Mouse (Mus musculus) kidney, postnatal 10 days (tissue): ENCODE results near the gene Zbp1.
A peak's percentile ranks its signal among the peaks of the same experiment; 100 is the strongest.

Experiments used
- DNase-seq: peaks from one replicate; pipeline ENCODE4 v3.0.0; 2021; ENCODE audit warnings: mixed read lengths

Gene Zbp1

GRCm38 (mm10) chr2:173246688-173247087 is 28.0 kb upstream of the Zbp1 start:
- DNase-seq: no peak

DNA sequence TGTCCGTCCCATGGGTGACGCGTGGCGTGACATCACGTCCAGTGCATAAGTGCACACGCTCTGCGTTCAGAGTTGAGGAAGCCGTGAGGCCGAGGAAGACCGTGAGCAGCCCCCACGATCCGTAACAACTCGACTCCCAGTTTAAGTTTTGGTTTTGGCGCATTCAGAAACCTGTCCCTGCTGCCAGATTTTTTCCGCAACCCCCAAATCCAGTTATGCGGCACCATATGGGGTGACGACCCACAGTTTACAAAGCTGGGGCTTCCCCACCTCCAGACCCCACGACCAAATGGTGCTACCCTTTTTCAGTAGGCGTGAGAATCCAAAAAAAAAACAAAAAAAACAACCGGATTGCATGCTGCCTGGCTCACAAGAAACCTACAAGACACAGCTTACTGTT is 26.5 kb upstream of the Zbp1 start:
- DNase-seq: no peak

GRCm38 (mm10) chr2:173244108-173244507 is 25.4 kb upstream of the Zbp1 start:
- DNase-seq: no peak

GRCm38 (mm10) chr2:173243616-173244015 is 24.9 kb upstream of the Zbp1 start:
- DNase-seq: no peak

DNA sequence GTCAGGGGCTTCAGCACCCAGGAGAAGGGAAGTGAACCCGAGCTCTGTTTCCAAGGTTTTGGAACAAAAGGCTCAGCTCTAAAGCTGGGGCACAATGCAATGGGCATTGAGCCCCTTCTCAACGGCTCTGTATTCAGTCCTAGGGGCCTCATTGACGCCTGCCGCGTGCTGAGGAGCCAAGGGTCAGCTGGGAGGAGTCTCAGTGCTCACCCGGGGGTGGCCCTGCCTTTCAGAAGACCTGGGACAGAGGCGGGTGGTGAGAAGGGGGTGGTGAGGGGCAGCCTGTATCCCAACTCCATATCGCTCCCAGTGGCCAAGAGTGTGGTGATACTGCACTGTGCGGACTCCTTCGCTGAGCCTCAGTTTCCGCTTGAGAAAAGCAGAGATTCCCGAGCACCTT is 24.2 kb upstream of the Zbp1 start:
- DNase-seq: no peak

DNA sequence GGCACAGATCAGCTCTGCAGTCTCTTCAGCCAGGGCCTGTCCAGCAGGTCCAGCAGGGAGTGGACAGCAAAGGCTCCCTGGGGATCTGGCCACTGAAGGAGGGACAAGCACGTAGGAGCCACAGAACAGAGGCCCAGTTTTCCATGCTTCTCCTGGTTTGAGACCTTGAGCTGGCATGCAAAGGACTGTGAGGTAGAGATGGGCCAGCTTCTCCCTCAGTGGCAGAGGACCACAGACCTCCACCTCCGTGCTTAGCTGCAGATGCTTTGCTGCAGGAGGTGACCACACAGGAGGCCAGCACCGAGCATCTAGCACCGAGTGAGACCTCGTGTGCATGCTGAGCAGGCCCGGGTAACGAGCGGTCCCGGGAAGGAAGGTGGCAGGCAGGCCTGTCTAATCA is 22.0 kb upstream of the Zbp1 start:
- no peak for DNase-seq

- DNase-seq: no peak
Observed at GRCm38 (mm10) chr2:173238522-173238921, 19.8 kb upstream of the Zbp1 start.

DNA sequence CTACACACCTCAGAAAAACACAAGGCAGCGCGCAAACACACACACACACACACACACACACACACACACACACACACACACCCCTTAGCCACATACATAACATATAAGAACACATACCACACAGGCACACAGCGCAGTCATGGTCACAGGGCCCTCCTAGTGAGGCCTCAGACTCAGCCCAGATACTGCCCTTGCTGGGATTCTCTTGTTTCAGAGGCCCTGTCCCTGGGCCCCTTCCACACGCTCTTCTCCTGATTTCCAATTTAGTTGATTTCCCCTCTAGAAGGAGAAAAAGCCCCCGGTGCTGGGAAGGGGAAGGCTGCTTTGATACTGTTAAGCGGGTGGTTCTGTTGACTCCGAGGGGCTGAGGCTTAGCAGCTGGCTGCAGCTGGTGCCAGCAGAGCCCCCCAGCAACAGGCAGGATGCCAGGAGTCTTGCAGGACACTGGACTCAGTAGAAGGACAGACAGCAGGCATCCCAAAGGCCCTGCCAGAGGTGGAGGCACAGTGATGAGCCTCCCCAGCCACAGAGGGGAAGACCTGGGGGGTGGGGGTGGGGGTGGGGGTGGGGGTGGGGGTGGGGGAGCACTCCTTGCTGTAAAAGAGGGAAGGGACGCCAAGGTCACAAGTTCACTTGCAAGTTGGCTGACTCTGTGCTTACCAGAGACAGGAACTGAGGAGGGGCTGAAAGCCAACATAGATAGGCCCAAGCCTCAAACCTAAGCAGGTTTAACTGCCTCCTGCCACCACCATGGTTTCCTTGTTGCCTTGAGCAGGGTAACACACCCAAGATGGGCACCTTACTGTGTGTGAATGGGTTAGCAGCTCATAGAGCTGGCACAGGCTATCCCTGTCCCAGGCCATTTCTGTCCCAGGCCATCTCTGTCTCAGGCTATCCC is 17.0 kb upstream of the Zbp1 start:
- DNase-seq: peak; percentile 83

- DNase-seq: peak; percentile 37
Observed at GRCm38 (mm10) chr2:173232766-173233099, 14.0 kb upstream of the Zbp1 start.

- DNase-seq: peak; percentile 33
Observed at GRCm38 (mm10) chr2:173232065-173232765, 13.5 kb upstream of the Zbp1 start.

DNA sequence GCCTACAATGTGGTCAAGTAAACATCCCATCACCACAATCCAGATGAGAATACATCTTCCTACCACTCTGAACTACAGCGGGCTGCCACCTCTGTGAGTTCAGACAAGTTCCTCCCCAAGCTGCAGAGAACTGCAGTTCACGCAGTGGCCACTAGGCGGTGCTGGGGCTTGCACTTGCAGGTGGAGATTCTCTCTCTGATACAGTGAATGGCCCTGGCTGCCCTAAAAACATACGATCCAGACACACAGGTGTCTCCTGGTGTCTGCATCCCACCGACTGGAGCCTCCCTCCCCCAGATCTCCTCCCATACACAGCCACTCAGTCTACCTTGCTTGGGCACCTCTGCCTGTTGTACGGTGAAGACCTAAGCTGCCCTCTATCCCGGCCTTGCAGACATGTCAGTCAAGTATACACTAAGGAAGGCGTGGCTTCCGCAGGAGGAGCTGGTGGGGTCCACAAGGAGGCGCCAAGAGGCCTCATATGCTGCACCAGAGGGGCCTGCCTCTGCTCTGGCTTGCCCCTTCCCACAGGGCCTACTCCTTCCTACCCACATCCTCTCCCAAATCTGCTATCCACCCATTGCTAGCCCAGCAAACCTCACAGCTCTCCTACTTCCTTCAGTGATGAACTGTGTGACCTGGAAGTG is 11.0 kb upstream of the Zbp1 start:
- DNase-seq: peak; percentile 96

GRCm38 (mm10) chr2:173228567-173228966 is 9.8 kb upstream of the Zbp1 start:
- DNase-seq: no peak

GRCm38 (mm10) chr2:173226792-173227191 is 8.1 kb upstream of the Zbp1 start:
- DNase-seq: no peak

DNA sequence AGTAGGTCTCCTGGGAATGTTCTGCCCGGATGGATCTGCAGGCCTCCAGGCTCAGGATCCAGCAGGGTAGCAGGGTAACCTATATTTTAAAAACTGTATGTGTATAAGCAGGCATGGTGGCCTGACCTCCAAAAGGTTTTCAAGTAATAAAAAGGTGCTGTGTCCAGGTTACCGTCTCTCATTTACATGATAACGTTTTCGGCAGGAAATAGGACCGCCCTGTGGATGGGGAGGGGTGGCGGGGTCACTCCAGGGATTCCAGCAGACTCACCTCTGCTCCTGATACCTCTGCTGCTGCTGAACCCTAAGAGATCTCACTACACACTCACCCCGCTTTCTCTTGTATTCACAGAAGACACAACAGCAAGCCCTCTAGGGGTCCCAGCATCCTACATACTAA is 7.2 kb upstream of the Zbp1 start:
- no peak for DNase-seq

DNA sequence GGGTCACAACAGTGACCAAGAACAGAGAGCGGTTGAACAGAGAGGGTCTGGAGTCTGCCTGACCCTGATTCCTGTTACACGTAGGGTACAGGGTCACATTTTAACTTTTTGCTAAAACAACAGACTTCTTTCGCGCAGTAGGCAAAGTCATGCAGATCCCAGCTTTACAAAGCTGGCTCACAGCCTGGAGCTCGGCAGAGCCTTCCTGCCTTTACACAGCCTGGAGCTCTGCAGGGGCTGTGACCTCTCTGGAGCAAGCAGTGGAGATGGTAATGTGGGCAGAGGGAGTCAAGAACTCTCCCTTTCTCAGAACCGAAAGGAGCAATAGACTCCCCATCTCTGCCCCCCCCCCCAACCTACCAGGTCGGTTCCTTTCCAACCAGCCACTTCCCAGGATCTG is 6.1 kb upstream of the Zbp1 start:
- no peak for DNase-seq

DNA sequence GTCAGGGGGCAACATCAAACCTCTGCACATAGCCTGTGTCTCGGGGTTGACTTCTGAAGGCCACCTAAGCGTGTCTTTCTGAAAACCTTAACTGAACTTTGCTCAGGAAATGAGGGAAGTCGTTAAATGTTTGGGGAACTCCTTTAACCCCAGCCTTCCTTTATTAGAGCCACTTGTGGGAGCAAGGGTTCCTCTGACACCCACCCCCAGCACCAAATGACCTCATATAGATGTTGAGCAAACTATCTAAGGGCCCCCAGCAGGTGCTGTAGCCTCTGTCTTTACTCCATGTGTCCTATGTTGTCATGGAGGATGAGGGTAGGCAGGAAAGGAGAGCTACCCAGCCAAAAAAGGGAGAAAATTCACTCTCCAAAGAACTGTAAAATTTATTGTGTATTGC is 5.4 kb upstream of the Zbp1 start:
- no peak for DNase-seq

- DNase-seq: no peak
Observed at GRCm38 (mm10) chr2:173223496-173223895, 4.8 kb upstream of the Zbp1 start.

- peak; percentile 4 for DNase-seq
Observed at GRCm38 (mm10) chr2:173220754-173221153, 2.0 kb upstream of the Zbp1 start.

GRCm38 (mm10) chr2:173219256-173219954 is 682 bp upstream of the Zbp1 start:
- DNase-seq: peak; percentile 73

DNA sequence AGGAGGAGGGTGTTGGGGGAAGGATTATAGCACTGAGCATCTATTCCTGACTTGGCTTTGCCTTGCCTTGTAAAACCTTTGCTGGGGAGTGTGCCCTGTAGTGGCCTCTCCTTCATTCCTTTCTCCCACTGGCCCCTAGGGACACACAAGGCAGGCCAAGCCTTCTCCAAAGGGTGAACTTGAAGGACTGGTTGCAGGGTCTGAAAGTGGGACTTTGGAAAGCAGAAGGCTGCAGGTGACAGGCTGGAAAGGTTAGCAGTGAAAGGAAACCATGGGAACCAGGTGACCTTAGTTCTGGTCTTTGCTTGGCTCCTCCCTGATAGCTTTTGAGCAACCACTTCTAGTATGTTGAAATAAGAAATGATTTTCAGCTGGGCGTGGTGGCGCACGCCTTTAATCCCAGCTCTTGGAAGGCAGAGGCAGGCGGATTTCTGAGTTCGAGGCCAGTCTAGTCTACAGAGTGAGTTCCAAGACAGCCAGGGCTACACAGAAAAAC is 912 bp downstream of the Zbp1 start:
- no peak for DNase-seq

- DNase-seq: no peak
Observed at GRCm38 (mm10) chr2:173217246-173217645, 1.5 kb downstream of the Zbp1 start.

- DNase-seq: peak; percentile 3
Observed at GRCm38 (mm10) chr2:173216840-173217239, 1.9 kb downstream of the Zbp1 start.

DNA sequence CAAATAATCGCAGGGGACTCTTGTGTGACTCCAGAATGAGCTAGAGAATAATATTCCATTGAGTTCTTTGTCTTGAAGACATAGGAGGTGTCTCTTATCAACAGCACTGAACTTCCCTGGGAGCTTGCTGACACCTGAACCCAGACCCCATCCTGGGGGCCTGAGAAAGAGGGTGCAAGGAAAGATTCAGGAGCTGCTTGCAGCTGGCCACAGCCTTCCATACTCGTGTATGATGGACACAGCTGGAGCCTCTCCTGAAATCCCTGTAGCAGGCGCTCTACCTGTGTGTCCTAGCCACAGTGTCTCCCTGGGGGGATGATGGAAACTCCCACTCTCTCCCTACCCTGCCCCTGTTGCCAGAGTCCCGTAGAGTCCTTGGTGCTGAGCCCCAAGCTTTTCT is 6.5 kb downstream of the Zbp1 start:
- DNase-seq: no peak
